Mouse (Mus musculus): ENCODE results near the gene BC107364.
A peak's percentile ranks its signal among the peaks of the same experiment; 100 is the strongest.
"Not testable (repeated sequence)": the region's sequence is repeated elsewhere in the genome, so short reads cannot be mapped to it uniquely, and the experiment has no call there.

BC107364 gene

GRCm38 (mm10) chr3:96485361-96485760 is 33.3 kb upstream of the BC107364 start:
- DNase-seq: peak; percentile 75

GRCm38 (mm10) chr3:96484921-96485320 is 32.8 kb upstream of the BC107364 start:
- peak; percentile 85 for DNase-seq

GRCm38 (mm10) chr3:96483946-96484345 is 31.8 kb upstream of the BC107364 start:
- DNase-seq: peak; percentile 64

GRCm38 (mm10) chr3:96483044-96483443 is 30.9 kb upstream of the BC107364 start:
- peak; percentile 86 for DNase-seq

GRCm38 (mm10) chr3:96482451-96482850 is 30.3 kb upstream of the BC107364 start:
- peak; percentile 78 for DNase-seq

GRCm38 (mm10) chr3:96481856-96482255 is 29.8 kb upstream of the BC107364 start:
- peak; percentile 59 for DNase-seq

- peak; percentile 79 for DNase-seq
These were observed 28.7 kb upstream of the BC107364 start for GRCm38 (mm10) chr3:96480684-96481270.

GRCm38 (mm10) chr3:96479249-96479648 is 27.1 kb upstream of the BC107364 start:
- peak; percentile 54 for DNase-seq

- peak; percentile 79 for DNase-seq
These were observed 25.5 kb upstream of the BC107364 start for GRCm38 (mm10) chr3:96477558-96477957.

GRCm38 (mm10) chr3:96477084-96477483 is 25.0 kb upstream of the BC107364 start:
- no peak for DNase-seq

GRCm38 (mm10) chr3:96474909-96475655 is 23.0 kb upstream of the BC107364 start:
- DNase-seq: peak; percentile 85

- peak; percentile 64 for DNase-seq
These were observed 21.4 kb upstream of the BC107364 start for GRCm38 (mm10) chr3:96473556-96473955.

- peak; percentile 87 for DNase-seq
These were observed 20.0 kb upstream of the BC107364 start for GRCm38 (mm10) chr3:96472066-96472465.

GRCm38 (mm10) chr3:96469626-96470025 is 17.5 kb upstream of the BC107364 start:
- peak; percentile 76 for DNase-seq

- DNase-seq: peak; percentile 74
These were observed 16.2 kb upstream of the BC107364 start for GRCm38 (mm10) chr3:96468335-96468734.

GRCm38 (mm10) chr3:96467641-96468040 is 15.5 kb upstream of the BC107364 start:
- peak; percentile 43 for DNase-seq

- DNase-seq: no peak
These were observed 11.8 kb upstream of the BC107364 start for GRCm38 (mm10) chr3:96463891-96464290.

GRCm38 (mm10) chr3:96460568-96460870 is 8.4 kb upstream of the BC107364 start:
- not testable (repeated sequence) for DNase-seq

- not testable (repeated sequence) for DNase-seq
These were observed 7.9 kb upstream of the BC107364 start for GRCm38 (mm10) chr3:96459757-96460567.

GRCm38 (mm10) chr3:96458886-96459439 is 6.9 kb upstream of the BC107364 start:
- not testable (repeated sequence) for DNase-seq

GRCm38 (mm10) chr3:96458008-96458407 is 5.9 kb upstream of the BC107364 start:
- not testable (repeated sequence) for DNase-seq

- not testable (repeated sequence) for DNase-seq
These were observed 847 bp downstream of the BC107364 start for GRCm38 (mm10) chr3:96451181-96451737.

- not testable (repeated sequence) for DNase-seq
These were observed 1.6 kb downstream of the BC107364 start for GRCm38 (mm10) chr3:96450586-96450896.
